Mouse (Mus musculus) layer of hippocampus, postnatal 14 days (tissue): Measurements from ENCODE around the gene Krtap1-4. TPM values are rescaled to one million over a fixed set of nuclear protein-coding genes. Genes with fewer than 3 reads are reported as not detected.
A peak's percentile ranks its signal among the peaks of the same experiment; 100 is the strongest.

ENCODE experiments used
- DNase-seq, 2 experiments: peaks; one replicate each; pipeline ENCODE4 v3.0.0; 2021 to 2022; ENCODE audit warnings: low spot score in 2 of 2, mixed read lengths in 1 of 2
- total RNA-seq, 2 experiments: library from RNA; stranded (reverse); gene quantifications; 2 replicates each; pipeline ENCODE4 v1.2.3; 2021

Gene Krtap1-4
- total RNA-seq, 2 experiments from 2014 or later = not detected

DNA sequence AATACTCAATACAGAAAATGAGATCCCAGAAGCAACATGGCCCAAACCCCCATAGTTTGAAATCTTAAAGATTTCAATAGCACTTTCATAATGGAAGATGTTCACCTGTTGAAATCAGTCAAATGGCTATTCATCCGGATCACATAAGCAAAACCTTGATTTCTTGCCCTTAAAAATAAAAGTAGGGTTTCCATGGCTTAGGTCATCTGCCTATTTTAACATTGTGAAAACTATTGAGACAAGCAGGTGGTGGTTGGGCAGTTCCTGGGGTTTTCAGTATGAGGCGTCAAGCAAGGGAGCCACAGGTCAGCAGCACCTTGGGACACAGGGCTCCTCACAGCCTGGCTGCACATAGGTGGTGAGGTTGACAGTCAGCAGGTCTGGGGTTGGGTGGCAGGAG is 27.3 kb downstream of the Krtap1-4 start:
- no peak for DNase-seq

DNA sequence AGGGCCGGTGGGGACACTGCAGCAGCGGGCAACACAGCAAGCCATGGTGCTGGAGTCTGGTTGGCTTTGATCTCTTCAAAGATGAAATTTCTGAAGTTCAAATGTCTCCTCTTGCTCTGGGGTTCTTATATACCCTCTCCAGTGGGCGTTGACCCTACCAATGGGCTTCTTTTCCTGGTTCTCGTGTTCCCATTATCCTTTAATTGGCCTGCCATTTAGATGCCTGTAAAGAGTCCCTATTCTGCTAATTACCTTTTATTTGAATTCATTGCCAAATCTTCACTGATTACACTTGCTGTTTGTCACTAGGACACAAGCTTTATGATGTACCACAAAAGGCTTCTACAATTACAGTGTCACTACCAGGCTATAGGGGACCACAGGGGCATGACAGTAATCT is 32.7 kb downstream of the Krtap1-4 start, which contains the start of gene Krtap3-3:
Gene Krtap3-3, minus strand, starts transcription at position 101 of the 400 bp plus-strand sequence.
- no peak for DNase-seq

GRCm38 (mm10) chr11:99547892-99548291 is 35.6 kb downstream of the Krtap1-4 start:
- DNase-seq = no peak

GRCm38 (mm10) chr11:99539721-99540120 is 43.7 kb downstream of the Krtap1-4 start:
- peak; percentile 16 to 26 for DNase-seq

Other genes with a start within 250 kb of the Krtap1-4 start
- gene Krt26, start 245.7 kb downstream of the Krtap1-4 start, total RNA-seq = under 1 TPM in 1 of 2 experiments, not detected in 1; 0.14 TPM
- gene Krt27, start 232.6 kb downstream of the Krtap1-4 start, total RNA-seq = not detected
- under 1 TPM; 0.32 to 0.45 TPM for gene Krt28, start 208.8 kb downstream of the Krtap1-4 start, total RNA-seq
- gene Krt10, start 194.3 kb downstream of the Krtap1-4 start, total RNA-seq = 10 to 100 TPM; 13.0 to 14.4 TPM
- 1 to 10 TPM; 1.1 to 1.5 TPM for gene Krt12, start 161.4 kb downstream of the Krtap1-4 start, total RNA-seq
- gene Krt20, start 145.5 kb downstream of the Krtap1-4 start, total RNA-seq = not detected
- gene Krt23, start 90.5 kb downstream of the Krtap1-4 start, total RNA-seq = not detected
- gene Krt39, start 62.3 kb downstream of the Krtap1-4 start, total RNA-seq = not detected
- not detected for gene Krt40, start 40.5 kb downstream of the Krtap1-4 start, total RNA-seq
- not detected for gene Krtap3-3, start 32.8 kb downstream of the Krtap1-4 start, total RNA-seq
- not detected for gene Krtap3-2, start 26.8 kb downstream of the Krtap1-4 start, total RNA-seq
- gene Gm11939, start 24.2 kb downstream of the Krtap1-4 start, total RNA-seq = not detected
- gene Krtap3-1, start 17.0 kb downstream of the Krtap1-4 start, total RNA-seq = not detected
- not detected for gene Krtap1-5, start 2.6 kb downstream of the Krtap1-4 start, total RNA-seq
- not detected for gene Krtap1-3, start 7.7 kb upstream of the Krtap1-4 start, total RNA-seq
- not detected for gene Krtap9-3, start 14.5 kb upstream of the Krtap1-4 start, total RNA-seq
- gene Gm11938, start 19.7 kb upstream of the Krtap1-4 start, total RNA-seq = not detected
- gene Gm11937, start 26.5 kb upstream of the Krtap1-4 start, total RNA-seq = not detected
- not detected for gene Krtap2-4, start 31.2 kb upstream of the Krtap1-4 start, total RNA-seq
- not detected for gene Gm11562, start 36.8 kb upstream of the Krtap1-4 start, total RNA-seq
- not detected for gene Krtap4-1, start 44.6 kb upstream of the Krtap1-4 start, total RNA-seq
- gene Krtap4-2, start 51.4 kb upstream of the Krtap1-4 start, total RNA-seq = not detected
- gene Krtap4-7, start 60.4 kb upstream of the Krtap1-4 start, total RNA-seq = not detected
- not detected for gene Gm11555, start 66.6 kb upstream of the Krtap1-4 start, total RNA-seq
- not detected for gene Gm11563, start 75.3 kb upstream of the Krtap1-4 start, total RNA-seq
- not detected for gene Krtap4-6, start 82.3 kb upstream of the Krtap1-4 start, total RNA-seq
- gene Gm14190, start 107.1 kb upstream of the Krtap1-4 start, total RNA-seq = not detected
- gene Gm14180, start 150.6 kb upstream of the Krtap1-4 start, total RNA-seq = not detected
- not detected for gene Gm11595, start 189.3 kb upstream of the Krtap1-4 start, total RNA-seq
- not detected for gene Krtap4-8, start 197.1 kb upstream of the Krtap1-4 start, total RNA-seq
- not detected for gene Krtap4-9, start 201.5 kb upstream of the Krtap1-4 start, total RNA-seq
- gene Gm11596, start 209.8 kb upstream of the Krtap1-4 start, total RNA-seq = not detected
- gene Gm11569, start 215.3 kb upstream of the Krtap1-4 start, total RNA-seq = not detected
- not detected for gene Gm11554, start 220.8 kb upstream of the Krtap1-4 start, total RNA-seq
- gene Krtap4-13, start 226.2 kb upstream of the Krtap1-4 start, total RNA-seq = not detected
- gene Gm11564, start 232.0 kb upstream of the Krtap1-4 start, total RNA-seq = not detected